In the genomic region with DNA sequence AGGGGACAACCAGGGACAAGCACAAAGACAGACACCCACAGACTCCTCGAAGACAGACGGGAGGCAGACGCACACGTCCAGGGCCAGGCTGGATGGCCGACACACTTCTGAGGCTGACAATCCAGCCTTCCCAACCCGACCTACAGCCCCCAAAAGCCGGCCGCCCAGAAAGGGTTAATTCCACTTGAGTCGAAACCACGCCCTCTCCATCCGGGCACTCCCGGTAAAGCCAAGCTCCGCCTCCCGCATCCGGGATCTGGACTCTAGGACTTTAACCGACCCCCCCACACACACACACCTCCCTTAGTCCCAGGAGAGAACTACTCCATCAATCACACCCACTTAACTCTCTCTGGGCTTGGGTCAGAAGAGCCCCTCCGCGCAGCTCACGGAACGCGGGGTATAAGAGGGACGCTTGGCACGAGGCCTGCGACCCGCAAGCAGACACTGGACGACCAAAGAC, we compare ENCODE assay signal across 8 mouse cellular contexts. TPM values are rescaled to one million over a fixed set of nuclear protein-coding genes. Genes with fewer than 3 reads are reported as not detected.
DNase-seq lines count a peak whose midpoint lies in the region; ATAC-seq and TF ChIP-seq lines count a peak whose summit lies in the region.

No protein-coding gene starts in this region.

- DNase-seq in adipocyte (ENCODE audit: low spot score), result peak; percentile 96
- DNase-seq in gastrocnemius, adult 2 months, result peak; percentile 96
- DNase-seq in hindbrain, postnatal 0 days (ENCODE audit: low spot score), result peak; percentile 99
- DNase-seq in left cerebral cortex, adult 8-10 months (ENCODE audit: low spot score in 2 of 2), result peak; percentile 88 to 90
- DNase-seq in right cerebral cortex, postnatal 14 days, result peak; percentile 98
- DNase-seq in urinary bladder, postnatal 36 days (ENCODE audit: low spot score in 2 of 2), result peak; percentile 90 to 94

- intact Hi-C loops in gastrocnemius, adult 2 months (cut with DNase I), result loop anchor here (10.0 kb wide), 2 partner anchors 346 to 584 kb away; partner anchors contain the start of genes Gabarap and Phf23

- H3K4me3 ChIP-seq in gastrocnemius, adult 2 months, result peak overlapping the region; percentile 86
- H3K4me3 ChIP-seq in hindbrain, postnatal 0 days (ENCODE audit: low read length), result peak overlapping the region; percentile 79
- H3K4me3 ChIP-seq in megakaryocyte, embryonic 14.5 days (replicated peaks), result peak overlapping the region; percentile 99

- H3K27ac ChIP-seq in gastrocnemius, adult 2 months, result peak overlapping the region; percentile 94
- peak overlapping the region; percentile 86 for H3K27ac ChIP-seq in hindbrain, postnatal 0 days

- peak; percentile 19 for ATAC-seq in common myeloid progenitor, adult 5-6 weeks (replicated peaks; ENCODE audit: low read depth, poor library complexity, severe bottlenecking)
- peak; percentile 67 for ATAC-seq in hindbrain, postnatal 0 days

- H3K36me3 ChIP-seq in hindbrain, postnatal 0 days (ENCODE audit: insufficient read depth, low read length), result peaks cover 15% of the 10 kb centered on the region
- H3K36me3 ChIP-seq in megakaryocyte, embryonic 14.5 days (replicated peaks; ENCODE audit: low read length), result peaks cover 47% of the 10 kb centered on the region

- H3K4me2 ChIP-seq in hindbrain, postnatal 0 days (ENCODE audit: low read depth, low read length), result peak overlapping the region; percentile 98

- H3K9ac ChIP-seq in hindbrain, postnatal 0 days (replicated peaks; ENCODE audit: low read length), result peak overlapping the region; percentile 91

- H3K4me1 ChIP-seq in hindbrain, postnatal 0 days (ENCODE audit: insufficient read depth, low read length), result peaks cover 40% of the 10 kb centered on the region
- peaks cover 71% of the 10 kb centered on the region for H3K4me1 ChIP-seq in megakaryocyte, embryonic 14.5 days

- no peak for TF ChIP-seq CTCF in gastrocnemius, adult 2 months (IDR thresholded peaks at IDR 0.05)
- no peak for TF ChIP-seq CTCF in hindbrain, postnatal 0 days (IDR thresholded peaks at IDR 0.05; ENCODE audit: low read depth)

- H3K9me3 ChIP-seq in hindbrain, postnatal 0 days (ENCODE audit: low read length), result no peaks in the 10 kb centered on the region
- no peaks in the 10 kb centered on the region for H3K9me3 ChIP-seq in megakaryocyte, embryonic 14.5 days

- under 1% methylated on average over 26 of the region's 26 CpGs for WGBS in hindbrain, postnatal 0 days

- no peaks in the 10 kb centered on the region for H3K27me3 ChIP-seq in hindbrain, postnatal 0 days (ENCODE audit: insufficient read depth, low read length)
- no peaks in the 10 kb centered on the region for H3K27me3 ChIP-seq in megakaryocyte, embryonic 14.5 days (replicated peaks)

RNA-seq across cellular contexts. Expression of gene Kdm6b, which starts 2.4 kb away (rescaled TPM):
- total RNA-seq in common myeloid progenitor, adult 5-6 weeks (2017), result 3.5 and 6.6 TPM in 2 replicates
- 10 to 100 TPM; 23.9 to 24.5 TPM for total RNA-seq in gastrocnemius, adult 2 months (2021)
- total RNA-seq in hindbrain, postnatal 0 days (2014; rRNA removed), result 8.0 and 10.5 TPM in 2 replicates
- 20.5 and 22.3 TPM in 2 replicates for polyA plus RNA-seq in hindbrain, postnatal 0 days (2015; fragmentation: Nextera tagmentation; extraction: Ambion mirVana)
- 10 to 100 TPM; 17.3 to 29.2 (median 21.9) TPM for total RNA-seq in left cerebral cortex, adult 8-10 months (2022)
- 44.5 and 45.4 TPM in 2 replicates for polyA plus RNA-seq in megakaryocyte, embryonic 14.5 days (2012; ENCODE audit: insufficient read depth, low replicate concordance)

RNA-seq across cellular contexts. Expression of gene Tmem88, which starts 13.1 kb away (rescaled TPM):
- total RNA-seq in common myeloid progenitor, adult 5-6 weeks (2017), result 0.46 TPM in 1 of 2 replicates, not detected in the other
- 1 to 10 TPM; 6.5 to 7.4 TPM for total RNA-seq in gastrocnemius, adult 2 months (2021)
- 3.8 and 4.3 TPM in 2 replicates for total RNA-seq in hindbrain, postnatal 0 days (2014; rRNA removed)
- 8.7 and 9.5 TPM in 2 replicates for polyA plus RNA-seq in hindbrain, postnatal 0 days (2015; fragmentation: Nextera tagmentation; extraction: Ambion mirVana)
- total RNA-seq in left cerebral cortex, adult 8-10 months (2022), result 1 to 10 TPM; 3.3 to 4.8 (median 3.5) TPM
- 0.35 TPM in 1 of 2 replicates, not detected in the other for polyA plus RNA-seq in megakaryocyte, embryonic 14.5 days (2012; ENCODE audit: insufficient read depth, low replicate concordance)

RNA-seq across cellular contexts. Expression of gene Cyb5d1, which starts 15.7 kb away (rescaled TPM):
- total RNA-seq in common myeloid progenitor, adult 5-6 weeks (2017), result 35.5 and 37.6 TPM in 2 replicates
- 10 to 100 TPM; 34.9 to 36.0 TPM for total RNA-seq in gastrocnemius, adult 2 months (2021)
- total RNA-seq in hindbrain, postnatal 0 days (2014; rRNA removed), result 21.8 and 26.9 TPM in 2 replicates
- 18.5 and 22.2 TPM in 2 replicates for polyA plus RNA-seq in hindbrain, postnatal 0 days (2015; fragmentation: Nextera tagmentation; extraction: Ambion mirVana)
- 10 to 100 TPM; 38.0 to 43.7 (median 42.5) TPM for total RNA-seq in left cerebral cortex, adult 8-10 months (2022)
- polyA plus RNA-seq in megakaryocyte, embryonic 14.5 days (2012; ENCODE audit: insufficient read depth, low replicate concordance), result 0.25 and 2.4 TPM in 2 replicates

RNA-seq across cellular contexts. Expression of gene Naa38, which starts 15.8 kb away (rescaled TPM):
- total RNA-seq in common myeloid progenitor, adult 5-6 weeks (2017), result 181 and 216 TPM in 2 replicates
- 10 to 100 TPM; 62.4 to 86.0 TPM for total RNA-seq in gastrocnemius, adult 2 months (2021)
- 77.1 and 99.0 TPM in 2 replicates for total RNA-seq in hindbrain, postnatal 0 days (2014; rRNA removed)
- polyA plus RNA-seq in hindbrain, postnatal 0 days (2015; fragmentation: Nextera tagmentation; extraction: Ambion mirVana), result 162 and 163 TPM in 2 replicates
- total RNA-seq in left cerebral cortex, adult 8-10 months (2022), result 100 to 1,000 TPM in 3 of 4 experiments, 10 to 100 TPM in 1; 99.9 to 140 (median 114) TPM
- 33.8 and 159 TPM in 2 replicates for polyA plus RNA-seq in megakaryocyte, embryonic 14.5 days (2012; ENCODE audit: insufficient read depth, low replicate concordance)

RNA-seq across cellular contexts. Expression of gene Chd3, which starts 41.9 kb away (rescaled TPM):
- 64.5 and 68.0 TPM in 2 replicates for total RNA-seq in common myeloid progenitor, adult 5-6 weeks (2017)
- total RNA-seq in gastrocnemius, adult 2 months (2021), result 1 to 10 TPM; 6.8 to 9.4 TPM
- total RNA-seq in hindbrain, postnatal 0 days (2014; rRNA removed), result 252 and 255 TPM in 2 replicates
- 46.6 and 49.7 TPM in 2 replicates for polyA plus RNA-seq in hindbrain, postnatal 0 days (2015; fragmentation: Nextera tagmentation; extraction: Ambion mirVana)
- total RNA-seq in left cerebral cortex, adult 8-10 months (2022), result 100 to 1,000 TPM; 370 to 420 (median 387) TPM
- polyA plus RNA-seq in megakaryocyte, embryonic 14.5 days (2012; ENCODE audit: insufficient read depth, low replicate concordance), result 14.5 and 29.7 TPM in 2 replicates

Comparison
In these comparisons a context has a peak if more than half of its experiments do, and no peak if none do; other contexts are left out.
1. Peak in every context shown above with its lines: DNase-seq, ATAC-seq, H3K4me3 ChIP-seq and H3K27ac ChIP-seq.